Mouse (Mus musculus) liver, postnatal 0 days (tissue): ENCODE data around the gene Trpm6.

Experiments used
- CTCF ChIP-seq: sonication (generic); IDR thresholded peaks from 2 replicates; pipeline ENCODE4 v1.5.1; 2016; ENCODE audit warnings: antibody characterized with exemption, low read depth
- EP300 ChIP-seq: IDR thresholded peaks from 2 replicates; pipeline ENCODE4 v1.6.1; 2016; ENCODE audit warnings: antibody characterized with exemption, low read depth, mild to moderate bottlenecking

DNA sequence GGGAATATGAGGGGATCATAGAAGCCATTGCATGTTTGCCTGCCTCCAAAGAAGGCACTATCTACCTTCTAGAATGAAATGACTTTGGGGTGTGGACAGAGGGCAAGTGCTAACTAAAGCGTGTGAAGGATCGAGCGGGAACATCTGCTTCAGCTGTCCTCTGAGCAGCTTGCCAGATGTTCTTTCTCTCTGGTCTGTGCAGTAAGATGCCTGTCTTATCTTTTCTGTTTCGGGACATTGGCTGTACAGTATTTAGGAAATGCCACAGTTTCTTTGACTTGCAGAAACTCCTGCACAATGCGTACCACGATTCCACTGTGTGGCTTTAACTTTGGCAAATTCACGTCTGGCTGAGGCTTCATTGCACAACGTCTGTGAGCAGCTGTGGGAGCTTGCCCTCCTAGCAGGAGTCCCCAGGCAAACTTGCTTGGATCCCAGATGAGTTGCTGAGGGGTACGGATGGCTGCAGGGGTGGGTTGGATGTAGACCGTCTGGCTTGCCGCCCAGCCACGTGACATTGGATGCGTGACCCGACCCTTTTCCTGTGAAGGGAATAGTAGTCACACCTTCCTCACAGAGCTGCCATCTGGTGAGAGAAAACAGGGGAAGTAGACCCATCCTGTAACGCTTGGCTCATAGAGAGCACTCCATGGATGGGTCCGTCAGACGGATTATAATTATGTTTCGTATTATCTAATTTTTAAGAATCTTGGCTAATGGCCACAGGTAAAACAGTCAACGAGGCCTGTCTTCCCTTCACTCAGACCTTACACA lies 92.2 kb downstream of the Trpm6 start:
- TF ChIP-seq EP300: no peak
- no peak for TF ChIP-seq CTCF
